Mouse (Mus musculus): ENCODE data around the gene Sgk2. TPM values are rescaled to one million over a fixed set of nuclear protein-coding genes. Genes with fewer than 3 reads are reported as not detected.
A peak's percentile ranks its signal among the peaks of the same experiment; 100 is the strongest.

The Sgk2 gene
- not detected in 2 replicates for total RNA-seq (2015)
- not detected in 2 replicates for total RNA-seq (2017)

DNA sequence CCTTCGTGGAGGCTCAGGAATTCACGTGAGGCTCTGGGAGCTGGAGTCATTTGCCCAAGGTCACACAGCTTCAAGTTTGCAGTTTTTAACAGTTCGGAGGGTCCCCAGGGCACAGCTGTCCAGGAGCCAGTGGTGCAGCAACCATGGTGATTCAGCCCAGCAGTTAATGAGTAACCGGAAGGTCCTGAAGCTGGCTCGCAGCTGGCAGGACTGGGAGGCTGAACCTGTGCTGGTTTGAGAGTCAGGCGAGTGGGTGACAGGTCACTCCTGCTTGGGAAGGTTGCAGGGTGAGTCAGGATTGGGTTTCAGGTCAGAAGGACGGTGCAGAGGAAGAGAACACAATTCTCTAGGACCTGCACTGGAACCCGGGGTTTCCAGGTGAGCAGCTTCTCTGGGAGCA lies at the start of gene Sgk2:
Gene Sgk2 (plus strand): TSS at position 113 of the 400 bp plus-strand sequence.
- no peak for ATAC-seq (ENCODE audit: poor library complexity, severe bottlenecking)

DNA sequence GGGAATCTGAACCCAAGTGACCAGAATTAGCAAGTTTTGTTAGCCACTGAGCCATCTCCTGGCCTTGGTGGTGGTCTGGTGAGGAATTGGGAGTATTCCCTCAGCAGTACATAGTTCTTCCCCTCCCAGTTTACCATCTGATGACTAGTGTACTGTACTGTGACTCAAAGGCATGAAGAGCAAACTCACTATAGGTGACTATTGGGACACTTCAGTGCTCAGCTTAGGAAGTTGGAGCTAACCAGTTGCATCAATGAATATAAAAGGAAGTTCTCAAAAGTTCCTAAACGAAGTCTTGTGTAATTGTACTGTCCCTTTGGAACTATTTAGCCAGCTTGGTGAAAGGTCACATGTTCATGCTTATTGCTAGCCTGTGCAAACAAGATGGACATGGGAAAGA lies 47.6 kb upstream of the Sgk2 start:
- 0 out of 2 replicates have a peak, but pooled peaks have one; percentile 33 for ATAC-seq (ENCODE audit: poor library complexity, severe bottlenecking)

DNA sequence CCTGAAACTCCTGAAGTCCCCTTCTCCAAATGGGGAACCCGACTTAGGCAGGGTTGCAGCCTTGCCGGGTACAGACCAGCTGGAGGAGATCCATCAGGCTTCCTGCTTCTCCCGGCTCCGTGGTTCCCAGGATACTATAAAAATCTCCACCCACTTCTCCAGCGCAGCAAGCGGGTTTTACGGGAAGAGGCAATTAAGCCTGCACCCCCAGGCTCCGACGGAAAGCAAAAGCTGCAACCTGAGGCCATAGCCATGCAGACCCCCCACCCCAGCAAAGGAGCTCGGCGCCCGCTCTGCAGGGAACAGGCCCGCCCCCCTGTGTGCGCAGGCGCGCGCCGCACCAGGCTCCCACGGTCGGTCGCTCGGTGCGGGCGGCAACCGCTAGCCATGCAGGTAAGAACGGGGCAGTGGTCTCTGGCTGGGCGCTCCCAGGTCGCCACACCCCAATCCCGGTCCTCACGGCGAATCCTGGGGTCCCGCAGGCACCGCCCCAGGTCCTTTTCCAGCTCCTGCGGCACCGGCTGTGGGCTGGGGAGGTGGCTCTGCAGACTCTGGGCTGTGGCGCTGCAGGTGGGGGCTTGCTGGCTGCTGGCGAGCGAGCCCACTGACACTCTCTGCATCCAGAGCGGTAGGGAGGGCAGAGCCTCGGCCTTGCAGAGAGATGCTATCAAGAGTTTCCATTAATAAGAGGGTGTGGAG lies 43.8 kb upstream of the Sgk2 start, which contains the start of gene L3mbtl1:
Gene L3mbtl1 (plus strand): TSS at position 325 of the 699 bp plus-strand sequence.
- 0 out of 2 replicates have a peak, but pooled peaks have one; percentile 39 for ATAC-seq (ENCODE audit: poor library complexity, severe bottlenecking)

DNA sequence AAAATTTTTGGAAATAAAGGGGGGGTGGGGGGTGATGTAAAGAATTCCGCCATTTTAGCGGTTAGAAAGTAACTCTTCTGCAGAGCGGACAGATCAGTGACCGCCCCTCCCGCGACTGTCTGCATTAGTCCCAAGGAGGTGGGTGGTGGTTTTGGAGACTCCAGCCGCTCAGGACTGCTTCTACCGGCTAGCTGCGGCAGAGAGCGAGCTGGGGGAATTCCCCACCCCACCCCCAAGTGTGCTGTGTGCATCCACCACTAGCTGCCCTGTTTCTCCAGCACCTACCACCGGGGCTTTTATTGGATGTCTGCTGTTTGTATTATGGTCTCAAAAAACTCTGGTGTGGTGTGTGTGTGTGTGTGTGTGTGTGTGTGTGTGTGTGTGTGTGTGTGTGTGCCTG lies 43.2 kb upstream of the Sgk2 start:
- ATAC-seq (ENCODE audit: poor library complexity, severe bottlenecking) = no peak

DNA sequence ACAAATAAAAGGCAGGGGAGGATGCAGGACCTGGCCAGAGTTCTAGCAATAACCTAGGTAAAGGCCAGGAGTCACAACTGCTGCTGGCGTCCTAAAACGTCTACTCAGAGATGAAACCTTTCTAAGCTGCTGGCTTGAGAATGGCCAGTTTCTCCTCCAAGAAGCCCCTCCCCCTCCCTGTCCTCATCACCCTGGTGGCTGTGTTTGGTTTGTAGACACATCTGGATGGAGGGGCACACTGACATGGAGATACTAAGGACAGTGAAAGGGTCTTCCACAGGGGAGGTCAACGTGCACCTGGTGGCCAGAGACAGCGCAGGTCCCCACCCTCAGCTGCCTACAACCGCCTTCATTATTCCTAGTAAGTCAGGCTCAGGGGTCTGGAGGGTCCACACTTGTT lies 40.2 kb upstream of the Sgk2 start:
- no peak for ATAC-seq (ENCODE audit: poor library complexity, severe bottlenecking)

DNA sequence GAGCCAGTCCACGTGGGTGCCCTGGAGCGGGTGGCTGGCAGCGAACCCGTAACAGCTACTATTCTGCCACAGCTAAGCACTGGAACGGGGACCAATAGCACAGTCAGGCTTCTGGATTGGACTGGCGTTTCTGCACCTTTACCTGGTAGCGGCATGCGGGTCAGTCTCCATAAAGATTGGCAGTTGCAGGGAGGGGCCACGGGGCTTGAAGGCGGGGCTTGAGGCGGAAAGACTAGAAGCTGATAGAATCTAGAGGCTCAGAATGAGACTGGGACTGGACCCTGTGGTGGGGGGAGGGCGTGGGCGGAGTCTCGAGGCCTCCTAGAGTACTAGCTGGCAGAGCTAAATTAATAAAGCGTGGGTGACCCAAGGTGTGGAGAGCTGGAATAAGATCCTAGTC lies 39.4 kb upstream of the Sgk2 start:
- ATAC-seq (ENCODE audit: poor library complexity, severe bottlenecking) = no peak

DNA sequence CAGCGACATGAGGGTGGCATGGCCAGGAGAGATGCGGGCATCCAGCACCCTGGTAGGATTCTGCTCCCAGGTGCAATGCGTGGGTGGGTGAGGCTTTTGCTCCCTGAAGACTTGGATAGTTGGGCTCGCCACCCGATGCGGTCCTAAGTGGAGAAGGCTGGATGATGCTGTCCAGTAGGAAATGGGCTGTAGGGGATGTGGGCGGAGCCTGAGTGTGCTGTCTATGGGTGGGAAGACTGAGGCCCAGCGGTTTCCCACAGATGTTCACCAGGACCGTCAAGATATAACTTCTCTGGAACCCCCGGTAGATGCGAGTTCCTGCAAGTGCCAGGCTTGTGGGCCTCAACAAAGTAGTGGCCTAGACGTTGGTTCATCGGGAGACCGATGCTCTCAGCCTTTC lies 38.9 kb upstream of the Sgk2 start:
- ATAC-seq (ENCODE audit: poor library complexity, severe bottlenecking) = no peak

DNA sequence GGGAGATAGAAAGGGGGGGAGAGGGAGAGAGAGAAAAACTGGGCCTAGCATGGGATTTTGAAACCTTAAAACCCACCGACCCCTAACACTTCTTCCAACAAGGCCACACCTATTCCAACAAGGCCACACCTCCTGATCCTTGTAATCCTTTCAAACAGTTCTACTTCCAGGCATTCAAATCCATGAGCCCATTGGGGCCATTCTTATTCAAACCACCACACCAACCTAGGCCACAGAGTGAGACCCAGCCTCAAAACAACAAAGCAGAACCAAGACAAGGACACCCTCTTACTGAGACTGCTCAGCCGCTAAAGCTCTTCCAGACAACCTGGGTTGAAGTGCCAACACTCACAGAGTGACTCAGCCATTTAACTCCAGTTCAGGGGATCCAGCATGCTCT lies 36.4 kb upstream of the Sgk2 start:
- no peak for ATAC-seq (ENCODE audit: poor library complexity, severe bottlenecking)

DNA sequence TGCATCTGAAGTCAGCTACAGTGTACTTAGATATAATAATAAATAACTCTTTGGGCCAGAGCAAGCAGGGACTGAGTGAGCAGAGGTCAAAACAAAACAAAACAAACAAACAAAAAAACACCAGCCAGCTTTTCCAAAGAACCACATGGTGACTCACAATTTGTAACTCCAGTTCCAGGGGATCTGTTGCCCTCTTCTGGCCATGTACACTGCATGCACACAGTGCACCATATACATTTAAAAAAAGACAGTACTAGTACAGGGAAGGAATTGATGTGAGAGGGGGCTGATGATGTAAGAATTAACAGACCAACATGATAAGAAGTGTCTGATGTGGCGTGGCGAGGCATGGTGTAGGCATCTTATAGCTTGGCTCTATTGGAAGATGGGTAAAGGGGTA lies 30.3 kb upstream of the Sgk2 start:
- ATAC-seq (ENCODE audit: poor library complexity, severe bottlenecking) = no peak

DNA sequence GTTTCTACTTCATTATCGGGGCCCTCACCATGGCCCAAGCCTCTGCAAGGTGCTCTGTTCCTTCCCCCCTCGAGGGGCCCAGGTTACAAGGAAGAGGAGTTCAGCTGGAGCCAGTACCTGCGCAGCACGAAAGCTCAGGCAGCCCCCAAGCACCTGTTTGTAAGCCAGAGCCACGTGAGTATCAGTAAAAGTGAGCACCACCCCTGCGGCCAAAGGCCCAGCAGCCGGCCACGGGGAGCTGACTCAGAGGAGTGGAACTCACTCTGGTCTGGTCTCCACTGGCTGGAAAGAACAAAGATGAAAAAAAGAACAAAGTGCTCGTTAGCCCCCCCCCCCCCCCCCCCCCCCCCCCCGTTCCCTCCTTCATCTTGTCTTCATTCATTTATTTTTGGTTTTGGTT lies 25.8 kb upstream of the Sgk2 start:
- no peak for ATAC-seq (ENCODE audit: poor library complexity, severe bottlenecking)

DNA sequence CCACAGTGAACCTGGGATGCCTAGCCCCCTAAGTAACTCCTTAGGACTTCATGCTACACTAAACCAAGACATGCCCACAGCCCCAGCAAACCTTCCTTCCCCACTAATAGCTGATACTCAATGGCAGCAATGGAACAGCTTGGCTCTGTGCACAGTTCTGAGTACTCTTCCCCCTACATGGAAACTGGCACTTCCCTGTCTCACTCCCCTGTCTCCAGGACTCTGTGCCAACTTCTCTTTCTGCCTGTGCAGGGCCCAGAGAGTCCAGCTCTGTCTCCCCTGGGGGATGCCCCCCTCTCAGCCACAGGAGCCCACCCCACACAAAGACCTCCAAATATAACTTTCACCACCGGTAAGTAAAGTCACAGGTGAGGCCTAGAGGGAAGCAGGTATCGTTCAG lies 20.4 kb upstream of the Sgk2 start:
- ATAC-seq (ENCODE audit: poor library complexity, severe bottlenecking) = peak; percentile 55

DNA sequence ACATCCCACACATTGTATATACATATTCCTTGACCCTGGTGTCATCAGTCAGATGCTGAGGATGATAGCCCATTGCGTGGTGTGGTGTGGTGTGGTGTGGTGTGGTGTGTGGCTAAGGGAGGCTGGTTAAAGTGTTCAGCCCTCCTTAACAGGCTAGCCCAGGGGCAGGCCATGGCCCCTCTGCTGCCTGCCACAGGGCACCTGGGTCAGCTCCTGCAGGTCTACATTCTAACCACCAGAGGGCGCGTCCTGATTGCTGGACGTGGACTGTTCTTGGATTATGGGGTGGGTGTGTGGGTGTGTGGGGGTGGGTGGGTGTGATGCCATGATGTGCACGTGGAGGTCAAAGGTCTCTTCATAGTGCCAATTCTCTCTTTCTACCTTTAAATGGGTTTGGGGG lies 18.8 kb upstream of the Sgk2 start:
- peak; percentile 74 for ATAC-seq (ENCODE audit: poor library complexity, severe bottlenecking)

DNA sequence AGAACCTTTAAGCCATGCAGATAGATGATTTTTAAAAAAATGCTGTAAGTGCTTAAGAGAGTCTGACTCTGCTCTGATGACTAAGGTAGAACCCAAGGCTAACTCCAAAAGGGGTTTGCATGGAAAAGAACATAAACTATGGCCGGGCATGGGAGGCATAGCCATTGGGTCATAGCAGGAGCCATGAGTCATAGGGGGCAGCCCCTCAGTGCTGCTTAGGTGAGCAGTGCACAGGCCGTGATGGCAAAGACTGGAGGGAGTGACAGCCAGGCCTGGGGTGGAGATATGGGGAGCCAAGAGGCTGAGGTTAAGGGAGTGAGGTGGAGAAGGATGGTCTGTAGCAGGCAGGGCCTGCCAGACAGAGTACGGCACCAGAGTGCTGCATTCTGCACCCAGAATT lies 18.0 kb upstream of the Sgk2 start:
- no peak for ATAC-seq (ENCODE audit: poor library complexity, severe bottlenecking)

DNA sequence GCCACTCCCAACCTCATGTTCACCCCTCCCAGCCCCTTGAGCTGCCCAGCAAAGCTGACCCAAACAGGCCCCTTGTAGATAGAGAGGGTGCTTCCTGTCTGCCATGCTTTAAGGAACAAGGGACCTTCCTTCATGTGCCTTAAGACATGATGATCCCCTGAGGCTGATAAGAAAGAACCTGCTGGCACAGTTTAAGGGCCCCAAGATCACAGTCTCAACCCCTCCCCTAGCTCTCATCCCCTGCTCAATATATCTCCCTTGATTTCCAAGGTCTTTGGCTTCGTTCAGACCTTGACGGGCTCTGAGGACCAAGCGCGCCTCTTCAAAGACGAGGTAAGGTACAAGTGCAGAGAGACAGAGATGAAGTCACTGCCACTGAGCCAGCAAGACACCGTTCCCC lies 16.2 kb upstream of the Sgk2 start:
- ATAC-seq (ENCODE audit: poor library complexity, severe bottlenecking) = no peak

DNA sequence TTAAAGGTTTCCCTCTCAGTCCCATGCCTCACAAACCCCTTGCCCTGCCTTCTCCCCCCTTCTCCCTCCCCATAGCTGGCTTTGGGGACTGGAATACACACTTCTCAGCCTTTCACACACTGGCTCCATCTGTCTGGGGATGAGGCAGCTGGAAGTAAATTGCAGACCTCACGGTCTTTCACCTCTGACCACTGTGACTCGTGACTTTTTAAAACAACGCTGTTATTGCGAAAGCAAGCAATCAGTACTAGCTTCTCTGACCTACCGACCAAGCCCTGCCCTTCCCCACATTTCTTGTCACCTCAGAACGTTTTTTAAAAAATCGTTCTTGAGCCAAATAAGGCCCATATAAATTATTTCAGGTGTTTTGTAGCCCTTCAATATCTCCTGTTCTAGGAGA lies 14.4 kb upstream of the Sgk2 start:
- peak; percentile 73 for ATAC-seq (ENCODE audit: poor library complexity, severe bottlenecking)

DNA sequence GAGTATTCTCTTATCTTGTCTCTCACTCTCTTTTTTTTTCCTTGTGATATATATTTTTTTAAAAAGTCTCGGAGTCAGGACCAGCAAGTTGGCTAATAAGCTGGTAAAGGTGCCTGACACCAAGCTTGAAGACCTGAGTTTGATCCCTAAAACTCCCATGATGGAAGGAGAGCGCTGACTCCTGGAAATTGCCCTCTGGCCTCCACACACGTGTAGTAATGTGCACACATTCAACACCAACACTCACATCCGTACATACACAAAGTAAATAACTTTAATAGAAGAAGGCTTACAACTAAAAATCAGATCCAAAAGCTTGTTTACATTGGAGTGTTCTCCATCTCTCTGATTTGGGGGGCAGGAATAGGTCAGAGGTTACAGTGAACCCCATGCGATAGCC lies 13.9 kb upstream of the Sgk2 start:
- ATAC-seq (ENCODE audit: poor library complexity, severe bottlenecking) = no peak

DNA sequence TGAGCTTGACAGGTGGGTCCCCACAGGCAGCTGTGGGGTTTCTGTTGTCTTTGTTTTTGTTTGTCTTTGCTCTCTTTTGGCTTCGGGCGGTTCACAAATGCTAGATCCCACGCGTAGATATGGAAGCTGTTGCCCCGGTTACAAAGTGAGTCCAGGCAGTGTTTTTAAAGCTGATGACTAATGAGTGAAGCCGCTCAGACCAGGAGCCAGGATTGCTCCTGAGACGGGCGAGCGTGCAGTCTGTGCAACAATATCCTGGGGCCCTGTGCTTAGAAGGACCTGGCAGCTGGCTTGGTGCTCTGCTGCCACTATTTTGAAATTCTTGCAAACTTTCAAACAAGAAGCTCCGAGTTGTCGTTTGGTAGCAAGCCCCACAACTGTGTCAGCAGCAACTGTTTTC lies 13.5 kb upstream of the Sgk2 start:
- ATAC-seq (ENCODE audit: poor library complexity, severe bottlenecking) = no peak

DNA sequence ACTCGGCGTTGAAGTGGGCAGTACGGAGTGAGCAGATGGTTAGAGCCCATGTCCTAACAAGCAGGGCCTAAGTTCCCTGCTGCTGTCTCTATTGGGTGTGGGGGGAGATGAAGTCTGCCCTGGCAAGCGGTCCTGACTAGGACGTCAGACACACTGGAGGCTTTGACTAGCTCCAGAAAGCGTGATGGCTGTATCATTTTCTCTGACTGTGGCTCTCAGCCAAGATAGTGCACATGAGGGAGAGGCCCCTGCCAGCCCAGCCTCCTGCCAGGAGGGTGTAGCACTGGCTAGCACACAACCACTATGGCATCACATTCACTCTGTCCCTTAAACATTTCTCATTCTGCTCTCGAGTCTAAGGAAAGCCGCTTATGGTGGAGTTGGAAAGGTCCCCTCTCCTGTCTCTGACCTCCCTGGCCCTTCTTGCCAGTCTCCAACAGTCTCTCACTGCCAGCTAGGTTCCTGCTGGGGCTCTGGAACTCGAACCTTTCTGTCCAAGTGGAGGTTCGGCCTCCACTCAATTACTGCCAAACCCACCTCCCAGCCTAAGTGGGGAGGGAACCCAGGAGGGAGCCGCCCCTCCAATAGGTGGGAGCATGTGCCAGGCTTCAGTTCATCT lies 11.9 kb upstream of the Sgk2 start:
- no peak for ATAC-seq (ENCODE audit: poor library complexity, severe bottlenecking)

DNA sequence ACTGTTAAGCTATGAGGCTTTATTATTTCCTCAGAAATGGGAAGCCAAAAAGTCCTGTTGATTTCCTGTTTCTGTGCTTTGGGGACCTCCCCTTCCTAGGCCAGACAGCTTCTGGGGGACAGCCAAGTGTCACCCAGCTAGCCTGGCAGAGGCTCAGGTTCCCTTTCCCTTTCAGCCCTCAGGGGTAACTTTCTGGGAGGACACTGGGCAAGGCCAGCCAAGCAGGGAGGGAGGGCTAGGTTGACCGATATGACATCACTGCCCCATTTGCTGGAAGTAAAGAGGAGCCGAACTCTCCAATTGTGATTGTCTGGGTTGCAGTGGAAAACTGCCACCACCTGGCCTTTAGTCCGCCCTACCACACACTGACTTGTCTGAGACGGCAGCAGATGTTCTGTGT lies 11.1 kb upstream of the Sgk2 start:
- peak; percentile 41 for ATAC-seq (ENCODE audit: poor library complexity, severe bottlenecking)

DNA sequence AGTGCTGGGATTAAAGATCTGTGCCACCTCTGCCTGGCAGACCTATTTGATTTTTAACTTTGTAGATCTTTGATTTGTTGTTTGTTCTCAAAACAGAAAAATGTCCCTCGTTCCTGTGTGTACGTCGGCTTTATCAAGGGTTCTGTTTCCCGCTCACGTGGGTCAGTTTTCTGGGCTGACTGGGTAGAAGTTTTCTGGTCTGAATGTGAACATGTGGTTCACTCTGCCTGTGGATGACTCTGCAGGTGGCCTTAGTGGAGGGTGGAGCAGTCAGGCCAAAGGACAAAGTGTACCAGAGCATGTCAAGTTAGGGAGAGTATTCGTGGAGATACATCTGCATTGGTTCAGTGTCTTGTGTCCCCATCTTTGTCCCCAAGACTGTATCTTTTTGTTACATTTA lies 2.7 kb upstream of the Sgk2 start:
- no peak for ATAC-seq (ENCODE audit: poor library complexity, severe bottlenecking)

DNA sequence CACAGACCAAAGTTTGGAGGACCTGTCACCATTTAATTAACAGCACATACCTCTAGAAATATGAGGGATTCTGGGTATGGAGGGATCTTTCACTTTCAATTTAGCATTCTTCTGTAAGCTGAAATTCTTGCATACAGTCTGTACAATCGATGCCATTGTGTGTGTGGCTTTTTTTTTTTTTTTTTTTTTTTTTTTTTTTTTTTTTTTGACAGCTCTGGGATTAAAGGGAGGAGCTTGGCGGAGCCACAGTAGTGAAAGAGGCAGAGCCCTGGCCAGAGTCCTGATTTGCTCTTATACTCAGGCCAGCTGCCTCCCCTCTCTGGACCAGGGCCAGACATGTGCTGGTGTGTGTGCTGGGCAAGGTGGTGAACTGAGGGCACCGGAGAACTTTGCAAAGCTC lies 1.2 kb upstream of the Sgk2 start:
- ATAC-seq (ENCODE audit: poor library complexity, severe bottlenecking) = no peak

DNA sequence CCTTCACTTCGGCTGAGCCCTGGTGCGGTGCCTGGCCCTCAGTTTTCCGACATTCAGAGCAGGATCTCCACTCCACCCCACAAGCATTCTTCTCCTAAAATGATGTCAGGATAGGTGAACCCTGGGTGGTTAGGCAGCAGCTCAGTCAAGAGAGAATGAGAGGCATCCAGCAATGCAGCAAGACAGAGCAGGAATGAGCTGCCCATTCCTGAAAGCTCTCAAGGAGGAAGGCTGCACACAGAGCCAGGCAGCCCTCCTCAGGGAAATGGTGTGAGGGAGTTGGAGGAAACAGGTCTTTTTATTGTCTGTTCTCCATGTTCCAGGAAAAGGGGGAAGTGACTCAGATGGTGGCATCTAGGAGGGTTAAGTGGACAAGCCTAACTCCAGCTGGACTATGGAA lies 366 bp upstream of the Sgk2 start:
- ATAC-seq (ENCODE audit: poor library complexity, severe bottlenecking) = no peak

DNA sequence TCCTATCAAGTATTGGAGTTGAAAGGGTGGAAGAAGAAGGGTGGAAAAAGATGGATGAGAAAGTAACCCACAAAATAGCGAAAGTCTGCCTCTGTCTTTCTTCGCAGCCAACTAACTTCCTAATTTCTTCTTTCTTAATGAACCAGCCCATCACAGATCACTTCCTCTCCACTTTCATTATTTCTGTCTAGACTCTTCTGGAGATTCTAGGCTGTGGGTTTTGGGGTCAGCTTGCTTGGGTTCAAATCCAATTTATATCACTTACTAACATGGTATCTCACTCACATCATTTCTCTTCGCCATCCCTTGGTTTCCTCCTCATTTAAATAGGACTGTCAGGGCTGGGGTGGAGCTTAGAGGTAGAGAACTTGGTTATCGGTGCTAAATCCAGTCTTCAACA lies 1.1 kb downstream of the Sgk2 start:
- ATAC-seq (ENCODE audit: poor library complexity, severe bottlenecking) = peak; percentile 51; the same call in 1 of the 2 replicates
